Mouse (Mus musculus) bone marrow, adult 2 months (tissue): ENCODE results near the gene D6Ertd527e.

Experiments used
- CTCF ChIP-seq: fragments of 200-500 bp; IDR thresholded peaks from 2 replicates; pipeline ENCODE4 v1.5.1; 2011; ENCODE audit warnings: low read length, control low read depth; ENCODE audit not compliant: control insufficient read depth, insufficient read depth
- POLR2A ChIP-seq: fragments of 200-500 bp; IDR thresholded peaks from 2 replicates; pipeline ENCODE4 v1.6.1; 2011; ENCODE audit warnings: low read depth, mild to moderate bottlenecking, control low read depth, low read length, borderline replicate concordance; ENCODE audit not compliant: control insufficient read depth

DNA sequence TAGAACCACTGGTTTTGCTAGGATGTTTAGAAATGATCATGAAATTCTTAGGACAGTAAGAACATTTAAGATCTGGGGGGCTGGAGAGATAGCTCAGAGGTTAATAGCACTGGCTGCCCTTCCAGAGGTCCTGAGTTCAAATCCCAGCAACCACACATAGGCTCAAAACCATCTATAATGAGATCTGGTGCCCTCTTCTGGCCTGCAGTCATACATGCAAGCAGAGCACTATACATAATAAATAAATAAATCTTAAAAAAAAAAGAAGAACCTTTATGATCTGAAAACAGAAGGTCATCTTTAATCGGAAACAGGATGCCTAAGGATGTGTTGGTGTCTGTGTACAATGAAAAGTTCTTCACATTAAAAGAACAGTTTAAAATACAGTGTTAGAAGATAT is 44.8 kb upstream of the D6Ertd527e start:
- TF ChIP-seq POLR2A: no peak
- TF ChIP-seq CTCF: no peak
